Mouse (Mus musculus) liver (tissue): ENCODE measurements around the gene Cep89.

Experiments
- DNase-seq: peaks from one replicate; pipeline ENCODE4 v3.0.0-alpha.2; 2020; ENCODE audit warnings: mixed read lengths

Cep89 gene

GRCm38 (mm10) chr7:35396542-35397168, at the start of gene Cep89, which contains the start of gene Faap24:
Cep89 (plus strand) TSS chr7:35397035.
Faap24 (minus strand) TSS chr7:35396836.
- peak; percentile 90 for DNase-seq

- DNase-seq = peak; percentile 29
Measured at GRCm38 (mm10) chr7:35347918-35348700, 48.7 kb upstream of the Cep89 start.

- no peak for DNase-seq
Measured at GRCm38 (mm10) chr7:35349022-35349421, 47.8 kb upstream of the Cep89 start.

GRCm38 (mm10) chr7:35349886-35350684, 46.8 kb upstream of the Cep89 start:
- no peak for DNase-seq

- no peak for DNase-seq
Measured at GRCm38 (mm10) chr7:35351155-35351554, 45.7 kb upstream of the Cep89 start.

GRCm38 (mm10) chr7:35353306-35353705, 43.5 kb upstream of the Cep89 start:
- DNase-seq = no peak

GRCm38 (mm10) chr7:35355303-35355872, 41.4 kb upstream of the Cep89 start:
- no peak for DNase-seq

GRCm38 (mm10) chr7:35357621-35358020, 39.2 kb upstream of the Cep89 start:
- no peak for DNase-seq

GRCm38 (mm10) chr7:35362253-35362652, 34.6 kb upstream of the Cep89 start:
- no peak for DNase-seq

GRCm38 (mm10) chr7:35362868-35363267, 34.0 kb upstream of the Cep89 start:
- DNase-seq = peak; percentile 13

- DNase-seq = no peak
Measured at GRCm38 (mm10) chr7:35365161-35365910, 31.5 kb upstream of the Cep89 start.

- DNase-seq = no peak
Measured at GRCm38 (mm10) chr7:35371096-35371495, 25.7 kb upstream of the Cep89 start.

GRCm38 (mm10) chr7:35372483-35373017, 24.3 kb upstream of the Cep89 start:
- DNase-seq = no peak

GRCm38 (mm10) chr7:35373146-35373989, 23.5 kb upstream of the Cep89 start:
- peak; percentile 15 for DNase-seq

GRCm38 (mm10) chr7:35374265-35374664, 22.6 kb upstream of the Cep89 start:
- DNase-seq = no peak

GRCm38 (mm10) chr7:35376623-35377022, 20.2 kb upstream of the Cep89 start:
- no peak for DNase-seq

- no peak for DNase-seq
Measured at GRCm38 (mm10) chr7:35379492-35380119, 17.2 kb upstream of the Cep89 start.

GRCm38 (mm10) chr7:35380351-35380750, 16.5 kb upstream of the Cep89 start:
- DNase-seq = no peak

- DNase-seq = peak; percentile 41
Measured at GRCm38 (mm10) chr7:35381861-35382260, 15.0 kb upstream of the Cep89 start.

- no peak for DNase-seq
Measured at GRCm38 (mm10) chr7:35382706-35383353, 14.0 kb upstream of the Cep89 start.
